Mouse (Mus musculus) thymus, postnatal 10 days (tissue): ENCODE measurements around the gene Mycbp2.

Experiments used
- DNase-seq, 2 experiments: peaks; one replicate each; pipeline ENCODE4 v3.0.0; 2021; ENCODE audit warnings: low spot score in 2 of 2

Gene Mycbp2

DNA sequence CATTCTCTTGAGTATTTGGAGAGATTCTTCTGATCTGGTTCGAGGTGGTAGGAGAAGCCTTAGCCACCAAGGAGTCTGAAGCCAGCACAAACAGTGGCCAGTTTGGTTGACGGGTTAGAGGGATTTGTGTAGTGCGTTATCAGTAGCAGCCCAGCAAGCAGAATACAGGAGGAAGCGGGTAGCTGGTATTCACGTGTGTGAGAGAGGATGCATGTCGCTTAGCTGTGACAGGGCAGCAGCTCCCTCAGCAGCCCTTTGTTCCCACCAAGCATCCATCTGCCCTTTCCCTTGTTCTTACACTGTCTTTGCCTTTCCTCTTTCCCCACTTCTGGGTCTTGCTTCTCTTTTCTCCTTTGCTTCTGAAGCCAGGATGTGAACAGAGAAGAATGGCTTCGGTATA is 271.4 kb downstream of the Mycbp2 start:
- DNase-seq = no peak

GRCm38 (mm10) chr14:103073825-103074224 is 272.8 kb downstream of the Mycbp2 start:
- DNase-seq = no peak

DNA sequence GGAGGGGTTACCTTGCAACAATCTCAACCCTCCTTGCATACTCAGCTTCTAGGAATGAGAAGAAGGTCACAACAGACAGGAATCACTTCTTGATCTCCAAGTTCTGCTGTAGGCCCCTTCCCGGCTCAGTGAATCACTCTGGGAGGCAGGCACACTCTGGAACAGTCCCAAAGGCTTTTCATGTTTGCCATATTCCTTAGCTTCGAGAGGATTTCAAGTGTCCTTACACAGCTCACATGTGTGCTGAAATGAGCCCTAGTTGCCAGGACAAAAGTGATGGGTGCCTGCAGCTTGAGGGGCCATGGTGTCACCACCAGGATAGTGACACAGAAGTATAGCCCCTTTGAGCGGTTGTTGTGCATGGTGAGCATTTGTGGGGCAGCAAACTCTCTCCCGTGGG is 273.9 kb downstream of the Mycbp2 start:
- DNase-seq = no peak

DNA sequence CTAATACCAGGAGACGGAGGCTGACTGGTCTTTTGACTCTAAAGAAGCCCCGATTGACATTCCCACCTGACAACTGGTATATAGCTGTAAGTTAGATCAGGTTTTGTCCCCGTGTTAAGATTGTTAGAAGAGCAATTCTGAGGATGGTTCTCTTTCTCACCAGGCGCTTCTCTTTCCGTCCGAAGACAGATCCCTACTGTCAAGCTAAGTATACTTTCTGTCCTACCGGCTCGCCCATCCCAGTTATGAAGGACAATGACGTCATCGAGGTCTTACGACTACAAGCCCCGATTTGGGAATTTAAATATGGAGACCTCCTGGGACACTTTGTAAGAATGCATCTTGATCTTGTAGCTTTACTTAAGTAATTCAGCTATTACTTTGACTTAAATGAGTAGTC is 275.1 kb downstream of the Mycbp2 start:
- DNase-seq = no peak

GRCm38 (mm10) chr14:103070790-103071189 is 275.8 kb downstream of the Mycbp2 start:
- peak in 1 of 2 experiments; percentile 22 for DNase-seq

GRCm38 (mm10) chr14:103069864-103070611 is 276.6 kb downstream of the Mycbp2 start, which contains the start of gene Cln5:
Cln5 (plus strand) TSS chr14:103070216.
- DNase-seq = peak; percentile 86

DNA sequence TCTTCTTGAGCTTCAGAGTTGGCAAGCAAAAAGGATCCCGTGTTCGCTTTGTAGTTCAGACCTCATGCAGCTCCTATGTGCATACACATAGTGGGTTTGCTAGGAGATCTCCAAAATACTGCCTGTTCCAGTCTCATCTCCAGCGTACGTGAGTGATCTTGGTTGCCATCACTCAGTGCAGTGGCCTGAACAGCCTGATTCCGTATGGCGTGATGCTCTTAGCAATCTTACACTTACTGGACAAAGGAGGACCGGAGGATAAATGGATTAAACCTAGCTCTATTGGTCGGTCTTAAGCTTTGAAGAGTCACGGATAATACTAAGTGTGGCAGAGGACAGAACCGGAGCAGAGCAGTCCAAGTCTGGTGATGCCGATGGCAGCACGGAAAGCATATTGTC is 277.1 kb downstream of the Mycbp2 start:
- DNase-seq = no peak

DNA sequence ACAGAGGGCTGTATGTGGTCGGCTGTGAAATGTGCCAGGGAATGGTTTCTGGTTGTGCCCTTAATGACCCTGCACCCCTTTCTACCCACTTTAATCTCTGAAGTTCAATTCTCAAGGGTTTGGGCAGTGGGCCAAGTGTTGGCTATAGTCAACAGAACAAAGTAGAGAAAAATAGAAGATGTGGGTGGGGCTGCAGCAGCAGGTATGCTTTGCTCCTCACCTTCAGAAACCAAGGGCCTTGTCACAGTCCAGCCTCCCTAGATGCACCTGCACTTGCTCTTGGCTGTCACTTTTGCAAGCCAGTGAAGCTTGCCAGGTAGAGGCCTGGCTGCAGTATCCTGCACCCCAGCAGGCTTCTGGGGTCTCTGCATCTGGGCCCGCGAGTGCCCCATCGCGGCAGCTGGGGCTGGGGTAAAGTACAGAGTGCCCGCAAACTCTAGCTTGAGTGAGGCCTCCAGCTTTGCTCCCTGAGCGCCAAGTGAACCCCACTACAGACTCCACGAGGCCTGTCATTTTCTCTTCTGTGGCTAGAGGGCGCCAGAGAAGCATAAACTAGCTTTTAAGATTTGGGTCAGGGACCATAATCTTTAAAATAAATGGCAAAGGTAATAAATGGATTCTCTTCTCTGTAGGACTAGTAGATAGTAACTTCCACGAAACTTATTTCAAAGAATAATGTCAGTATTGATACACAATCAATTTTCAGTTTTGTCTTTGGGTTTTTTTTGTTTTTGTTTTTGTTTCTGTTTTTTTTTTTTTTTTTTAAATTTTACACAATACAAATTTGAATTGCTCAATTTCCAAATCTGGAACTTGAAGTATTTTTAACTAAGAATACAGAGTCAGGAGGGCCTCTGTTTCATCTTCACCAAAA is 281.1 kb downstream of the Mycbp2 start:
- DNase-seq = peak; percentile 74 to 85
